Mouse (Mus musculus) olfactory bulb, adult 2 months (tissue): ENCODE data around the gene Gm5136. TPM values are rescaled to one million over a fixed set of nuclear protein-coding genes. Genes with fewer than 3 reads are reported as not detected.

Source experiments
- H3K27ac ChIP-seq: fragments of 200-500 bp; 2 replicates; pipeline ENCODE4 v1.5.1; 2012; ENCODE audit warnings: low read depth, low read length; ENCODE audit not compliant: insufficient read depth
- H3K4me1 ChIP-seq: fragments of 200-500 bp; 2 replicates; pipeline ENCODE4 v1.6.1; 2012; ENCODE audit warnings: low read length; ENCODE audit not compliant: control insufficient read depth, insufficient read depth
- H3K4me3 ChIP-seq: fragments of 200-500 bp; 2 replicates; pipeline ENCODE4 v1.5.1; 2012; ENCODE audit warnings: mild to moderate bottlenecking, low read depth, low read length, moderate library complexity; ENCODE audit not compliant: insufficient read depth
- CTCF ChIP-seq: fragments of 200-500 bp; IDR thresholded peaks from 2 replicates; pipeline ENCODE4 v1.5.1; 2012; ENCODE audit warnings: low read depth, mild to moderate bottlenecking, low read length, moderate library complexity; ENCODE audit not compliant: insufficient read depth
- POLR2A ChIP-seq: fragments of 200-500 bp; IDR thresholded peaks from 2 replicates; pipeline ENCODE4 v1.6.1; 2012; ENCODE audit warnings: mild to moderate bottlenecking, low read depth, low read length, moderate library complexity; ENCODE audit not compliant: insufficient read depth
- WGBS: fragments of 180-500 bp; shearing (Covaris S2); methylation state at CpG from one replicate; pipeline ENCODE4 v1.1.7; 2018; 5-methylcytosine and 5-hydroxymethylcytosine counted together
- polyA plus RNA-seq: library from polyadenylated mRNA; stranded (reverse); fragments of >200 nt; gene quantifications from 2 replicates; pipeline ENCODE4 v1.2.4, GENCODE M21; 2012; ENCODE audit warnings: low replicate concordance; ENCODE audit not compliant: missing spikeins, insufficient read depth, insufficient read length

Gene Gm5136
- polyA plus RNA-seq, 1 experiment: not detected

- no peak overlapping the region for H3K27ac ChIP-seq
- H3K4me1 ChIP-seq: no peaks in the 10 kb centered on the region; the same call in 1 of the 2 replicates
- whole genome bisulfite sequencing: 95% methylated on average over 11 of the region's 11 CpGs
- no peak overlapping the region for H3K4me3 ChIP-seq
- TF ChIP-seq CTCF: no peak
Observed at GRCm38 (mm10) chr10:108655074-108655473, 44.9 kb downstream of the Gm5136 start.

GRCm38 (mm10) chr10:108652831-108653230, 47.1 kb downstream of the Gm5136 start:
- Histone ChIP-seq H3K27ac (no peak overlapping the region), H3K4me3 (no peak overlapping the region), H3K4me1 (peaks cover 3% of the 10 kb centered on the region)
- no peak for TF ChIP-seq CTCF
- no peak for TF ChIP-seq POLR2A
- WGBS: 45% methylated on average over 8 of the region's 8 CpGs

- TF ChIP-seq POLR2A (no peak), CTCF (no peak)
- Histone ChIP-seq H3K4me3 (no peak overlapping the region), H3K27ac (no peak overlapping the region), H3K4me1 (peaks cover 3% of the 10 kb centered on the region)
- 83% methylated on average over 8 of the region's 8 CpGs for WGBS
Observed at GRCm38 (mm10) chr10:108652066-108652465, 47.9 kb downstream of the Gm5136 start.

GRCm38 (mm10) chr10:108649174-108649573, 50.8 kb downstream of the Gm5136 start:
- no peak overlapping the region for H3K4me3 ChIP-seq
- no peak overlapping the region for H3K27ac ChIP-seq
- 74% methylated on average over 7 of the region's 7 CpGs for WGBS
- no peak for TF ChIP-seq CTCF
- no peak for TF ChIP-seq POLR2A
- peaks cover 3% of the 10 kb centered on the region for H3K4me1 ChIP-seq
